In genomic region chr1:47003746-47004145, GRCm38 (mm10) we compare ENCODE assay signal across 25 mouse cellular contexts.
"Had no signal": no experiment of that assay in that cellular context is flagged by ENCODE, and none has a peak within 500 bp of the region (broad histone marks: within the 10 kb centered on the region; RNA-seq: fewer than 3 reads in every experiment).

No protein-coding gene starts in this region.

- H3K4me3 ChIP-seq: intestine, embryonic 15.5 days; kidney, embryonic 15.5 days; limb, embryonic 10.5 days; limb, embryonic 13.5 days; liver, embryonic 12.5 days; liver, embryonic 15.5 days; lung, embryonic 15.5 days; megakaryocyte, embryonic 14.5 days; midbrain, embryonic 10.5 days; midbrain, embryonic 13.5 days; myocyte; neural tube, embryonic 13.5 days had no signal

- DNase-seq: kidney, adult 11 months; kidney, adult 8-10 months; kidney, postnatal 14 days; kidney, postnatal 4 days; liver; lung, adult 18-20 months; lung, postnatal 10 days; lung, postnatal 36 days; retina, postnatal 1 day; right cerebral cortex, postnatal 4 days; thymus, postnatal 25 days had no signal

- ATAC-seq: intestine, embryonic 15.5 days; liver, embryonic 12.5 days; midbrain, embryonic 13.5 days; midbrain, embryonic 16.5 days had no signal

- H3K27ac ChIP-seq: intestine, embryonic 15.5 days; kidney, embryonic 15.5 days; limb, embryonic 10.5 days; limb, embryonic 13.5 days; liver, embryonic 12.5 days; liver, embryonic 15.5 days; lung, embryonic 15.5 days; midbrain, embryonic 10.5 days; midbrain, embryonic 13.5 days; neural tube, embryonic 13.5 days; stomach, postnatal 0 days had no signal
